Mouse (Mus musculus): ENCODE measurements at regions not wholly inside any gene's neighbourhood (a gene's known extent, or its start where the extent isn't known, plus 50 kb on each side); places are given as distances from the start of the nearest gene placed in this dataset.
A peak's percentile ranks its signal among the peaks of the same experiment; 100 is the strongest.
"Not testable (repeated sequence)": the region's sequence is repeated elsewhere in the genome, so short reads cannot be mapped to it uniquely, and the experiment has no call there.

DNA sequence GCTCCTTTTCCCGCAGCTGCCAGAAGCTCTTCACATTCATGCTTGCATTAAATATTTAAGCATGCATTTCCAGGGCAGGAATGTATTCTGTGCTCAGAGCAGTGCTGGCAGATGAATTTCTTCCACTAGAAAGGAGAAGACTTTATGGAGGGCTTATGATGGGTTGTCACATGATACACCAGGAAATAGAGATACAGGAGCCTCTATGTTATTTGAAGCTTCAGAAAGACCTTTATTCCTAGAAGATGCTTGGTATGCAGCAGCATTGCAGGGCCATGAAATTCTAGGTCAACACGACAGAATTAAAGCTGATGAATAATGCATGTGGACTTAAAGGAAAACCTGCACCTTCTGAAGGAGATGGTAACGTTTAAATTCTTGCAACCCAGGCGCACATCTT lies 212.1 kb downstream of the Adgrg6 start:
- DNase-seq (ENCODE audit: low read depth in 1 of 2, low spot score in 2 of 2): no peak

DNA sequence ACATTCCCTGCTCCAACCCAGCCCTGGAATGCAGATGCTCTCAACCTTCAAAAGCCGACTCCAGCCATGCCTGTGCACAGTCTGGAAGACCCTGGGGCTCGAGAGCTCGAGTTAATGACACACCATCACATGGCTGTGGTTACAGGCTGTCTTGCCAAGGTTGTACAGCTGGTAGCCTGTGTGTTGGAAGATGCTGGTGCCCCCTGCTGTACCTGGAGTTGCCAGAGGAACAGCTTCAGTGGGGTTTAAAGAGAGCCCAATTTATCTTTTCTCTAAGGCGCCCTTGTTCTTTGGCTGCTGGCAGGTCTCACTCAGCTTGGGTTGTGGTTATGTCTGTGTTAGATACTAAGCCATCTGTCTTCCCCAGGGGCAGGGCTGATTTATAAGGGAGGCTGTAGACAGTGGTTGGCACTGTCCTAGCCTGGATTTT lies 212.8 kb downstream of the Adgrg6 start:
- DNase-seq (ENCODE audit: low read depth in 1 of 2, low spot score in 2 of 2): no peak

DNA sequence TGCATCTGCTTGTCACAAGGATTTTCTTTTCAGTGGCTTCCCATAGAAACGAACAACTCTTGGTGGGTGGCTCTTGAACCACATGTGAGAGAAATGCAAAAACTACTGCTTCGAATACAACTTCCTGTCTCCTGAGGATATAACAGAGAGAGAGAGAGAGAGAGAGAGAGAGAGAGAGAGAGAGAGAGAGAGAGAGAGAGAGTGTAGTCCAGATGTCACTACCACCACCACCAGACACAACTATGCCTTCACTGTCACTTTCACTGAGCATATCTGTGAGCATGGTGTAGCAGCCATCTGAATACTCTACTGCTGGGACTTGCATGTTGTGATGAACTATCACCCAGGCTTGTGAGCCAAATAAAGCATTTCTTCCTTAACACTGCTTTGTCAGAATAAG lies 216.6 kb downstream of the Adgrg6 start:
- DNase-seq (ENCODE audit: low read depth in 1 of 2, low spot score in 2 of 2): no peak

DNA sequence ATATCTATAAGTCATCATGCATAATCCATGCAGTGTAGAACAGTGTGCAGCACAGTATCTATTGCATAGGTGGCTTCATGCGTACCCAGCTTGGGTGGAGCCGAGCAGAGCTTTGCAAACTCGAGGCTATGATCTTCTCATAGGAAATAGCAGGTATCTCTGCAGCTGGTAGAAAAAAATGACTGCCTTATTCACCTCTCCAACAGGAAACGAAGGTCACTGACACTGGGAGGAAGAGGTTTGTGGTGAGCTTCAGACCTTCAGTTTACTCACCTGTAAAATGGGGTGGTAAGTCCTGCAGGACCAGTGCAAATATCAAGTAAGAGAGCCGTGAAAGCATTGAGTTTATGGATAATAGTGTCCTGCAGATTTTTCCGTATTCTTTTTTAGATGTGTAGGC lies 219.2 kb downstream of the Adgrg6 start:
- no peak for DNase-seq (ENCODE audit: low read depth in 1 of 2, low spot score in 2 of 2)

DNA sequence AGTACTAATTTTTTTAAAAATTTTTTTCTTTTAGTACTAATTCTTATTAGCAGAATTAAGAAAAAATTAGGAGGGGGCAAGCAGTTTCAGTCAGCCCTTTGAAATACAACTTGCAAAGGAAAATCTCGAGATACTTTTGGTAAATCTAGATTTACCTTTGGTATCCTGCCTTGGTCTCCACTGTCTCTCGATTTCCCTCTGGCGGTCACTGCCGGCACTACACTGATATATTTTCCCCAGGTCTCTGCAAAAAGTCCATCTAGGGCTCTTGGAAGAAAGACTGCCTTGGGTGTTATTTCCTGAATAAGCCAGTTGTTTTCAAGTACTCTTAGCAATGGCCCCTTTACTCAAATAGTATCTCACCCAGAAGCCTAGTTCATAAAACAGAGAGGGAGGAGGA lies 224.0 kb downstream of the Adgrg6 start:
- DNase-seq (ENCODE audit: low read depth in 1 of 2, low spot score in 2 of 2): peak; percentile 5 to 47

DNA sequence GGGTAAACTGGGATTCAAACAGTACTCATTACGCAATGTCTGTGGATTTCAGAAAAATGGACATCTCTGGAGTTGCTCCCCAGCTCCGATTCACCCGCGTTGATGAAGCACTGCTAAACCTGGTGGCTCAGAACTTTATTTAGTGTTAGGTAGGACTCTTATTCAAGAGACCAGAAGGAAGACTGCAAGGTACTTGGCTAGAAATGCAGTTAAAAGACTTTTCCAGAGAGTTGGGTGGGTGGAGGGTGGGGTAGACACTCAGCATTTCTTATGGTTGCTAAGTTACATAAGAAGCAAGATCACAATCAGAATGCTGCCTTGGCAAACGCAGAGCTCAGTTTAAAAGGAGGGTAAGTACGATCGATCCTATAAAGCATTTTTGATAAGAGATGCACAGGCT lies 230.2 kb downstream of the Adgrg6 start:
- no peak for DNase-seq (ENCODE audit: low read depth in 1 of 2, low spot score in 2 of 2)

DNA sequence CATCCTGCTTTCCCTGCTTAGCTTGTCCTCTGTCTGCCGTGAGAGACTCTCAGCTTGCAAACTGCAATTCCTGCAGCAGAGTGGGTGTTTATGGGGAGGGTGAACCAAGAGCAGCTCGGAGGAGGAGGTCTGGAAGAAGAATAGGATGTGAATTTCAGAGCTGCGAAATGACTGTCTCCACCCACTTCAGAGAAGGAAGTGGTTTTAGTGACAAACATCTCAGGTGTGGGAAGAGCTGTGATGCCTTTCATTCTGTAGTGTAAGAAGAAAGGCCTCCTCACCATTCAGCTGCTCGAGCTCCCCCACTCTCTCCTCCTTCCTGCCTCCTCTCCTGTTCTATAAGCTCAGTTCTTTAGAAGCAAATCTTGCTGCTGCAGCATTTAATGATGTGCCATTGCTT lies 230.9 kb downstream of the Adgrg6 start:
- no peak for DNase-seq (ENCODE audit: low read depth in 1 of 2, low spot score in 2 of 2)

DNA sequence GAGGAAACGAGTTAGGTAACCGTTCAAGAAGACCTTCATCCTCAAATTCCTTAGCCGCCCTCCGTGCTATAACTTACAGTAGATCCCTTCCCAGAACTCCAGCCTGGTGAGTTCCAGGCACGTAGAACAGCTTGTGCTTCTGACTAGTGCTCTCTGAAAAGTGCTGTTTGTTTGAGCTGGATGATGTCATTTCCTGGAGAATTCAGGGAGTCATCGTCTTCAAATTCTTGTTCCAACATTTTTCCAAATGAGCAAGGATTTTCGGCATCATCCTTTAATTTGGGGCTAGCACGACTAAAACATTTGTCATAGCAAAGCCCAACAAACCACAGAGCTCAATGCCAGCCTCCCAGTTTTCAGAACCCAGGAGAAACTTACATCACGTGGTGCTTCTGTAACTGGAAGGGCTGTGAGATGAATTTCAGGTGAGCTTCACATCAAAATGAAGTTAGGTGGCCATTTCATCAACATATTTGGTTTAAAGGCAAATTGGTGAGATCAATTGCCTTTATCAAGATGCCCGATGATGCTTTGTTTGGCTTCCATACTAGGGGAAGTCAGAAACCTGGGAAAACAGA lies 231.4 kb downstream of the Adgrg6 start:
- no peak for DNase-seq (ENCODE audit: low read depth in 1 of 2, low spot score in 2 of 2)

DNA sequence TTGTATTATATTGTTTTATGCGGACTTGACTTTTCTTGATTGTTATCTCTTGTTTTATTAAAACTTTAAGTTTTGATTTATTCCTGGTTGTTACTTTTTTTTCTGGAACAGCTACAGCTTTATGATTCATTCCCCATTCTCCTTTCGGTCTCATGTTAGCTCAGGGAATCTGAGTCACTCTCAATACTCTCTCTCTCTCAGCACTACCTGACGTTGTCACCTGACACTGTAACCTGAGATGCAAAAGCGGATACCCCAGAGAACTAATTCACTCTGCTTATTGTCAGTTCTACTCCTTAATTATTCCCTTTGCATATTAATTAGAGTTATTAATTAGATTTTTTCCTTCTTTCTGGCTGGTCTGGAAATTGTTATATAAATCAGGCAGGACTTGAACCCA lies 232.5 kb downstream of the Adgrg6 start:
- no peak for DNase-seq (ENCODE audit: low read depth in 1 of 2, low spot score in 2 of 2)

DNA sequence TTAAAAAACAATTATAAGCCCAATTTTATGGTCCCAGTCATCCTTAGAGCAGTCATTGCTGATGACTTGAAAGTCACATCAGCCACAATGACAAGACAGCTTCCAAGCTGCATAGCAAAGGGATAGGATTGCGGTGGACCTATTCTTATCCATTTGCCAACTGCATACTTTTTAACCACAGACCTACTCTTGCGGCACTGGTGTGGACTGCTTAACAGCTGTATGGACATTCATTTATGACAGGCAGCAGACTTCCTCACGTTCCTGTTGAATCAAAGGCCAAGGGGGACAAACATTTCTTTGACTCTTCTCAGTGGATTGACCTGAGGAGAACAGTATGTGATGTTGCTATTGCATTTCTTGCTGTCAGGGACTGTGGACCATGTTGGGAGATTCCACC lies 233.5 kb downstream of the Adgrg6 start:
- DNase-seq (ENCODE audit: low read depth in 1 of 2, low spot score in 2 of 2): no peak

DNA sequence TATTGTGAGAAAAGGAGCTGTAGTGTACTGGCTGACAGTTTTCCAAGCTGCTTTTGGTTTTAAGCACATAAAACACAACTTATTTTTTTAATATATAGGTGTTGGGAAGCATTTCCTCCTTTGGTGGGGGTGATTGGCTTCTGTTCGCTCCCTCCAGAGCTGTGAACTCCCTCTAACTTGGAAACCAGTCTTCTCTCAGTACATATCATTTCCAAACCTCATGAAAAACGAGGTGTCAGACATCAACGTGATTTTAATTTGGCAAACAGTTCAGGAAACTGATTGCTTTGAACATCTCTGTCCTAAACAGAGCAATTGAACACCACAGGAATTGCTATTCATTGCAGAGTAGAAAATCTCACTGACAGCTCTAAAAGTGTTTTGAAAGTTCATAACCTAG lies 238.6 kb downstream of the Adgrg6 start:
- no peak for DNase-seq (ENCODE audit: low read depth in 1 of 2, low spot score in 2 of 2)

DNA sequence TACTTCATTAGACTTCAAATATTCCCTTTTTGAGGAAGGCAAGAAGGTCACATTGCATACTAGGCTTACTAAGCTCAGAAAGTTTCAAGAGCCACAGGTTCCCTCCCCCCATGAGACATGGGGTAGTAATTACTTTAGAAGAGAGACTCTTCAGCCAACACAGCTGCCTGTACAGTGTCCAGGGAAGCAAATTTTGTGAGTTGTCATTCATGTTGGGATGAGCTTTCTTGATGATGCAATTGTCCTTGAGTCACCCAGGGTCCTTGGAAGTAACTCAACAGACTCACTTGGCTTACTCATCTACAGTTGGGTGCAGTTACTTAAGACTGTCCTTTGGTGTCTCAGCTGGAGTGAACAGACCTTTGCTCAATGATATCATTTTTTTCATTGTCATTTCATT lies 242.0 kb downstream of the Adgrg6 start:
- no peak for DNase-seq (ENCODE audit: low read depth in 1 of 2, low spot score in 2 of 2)

DNA sequence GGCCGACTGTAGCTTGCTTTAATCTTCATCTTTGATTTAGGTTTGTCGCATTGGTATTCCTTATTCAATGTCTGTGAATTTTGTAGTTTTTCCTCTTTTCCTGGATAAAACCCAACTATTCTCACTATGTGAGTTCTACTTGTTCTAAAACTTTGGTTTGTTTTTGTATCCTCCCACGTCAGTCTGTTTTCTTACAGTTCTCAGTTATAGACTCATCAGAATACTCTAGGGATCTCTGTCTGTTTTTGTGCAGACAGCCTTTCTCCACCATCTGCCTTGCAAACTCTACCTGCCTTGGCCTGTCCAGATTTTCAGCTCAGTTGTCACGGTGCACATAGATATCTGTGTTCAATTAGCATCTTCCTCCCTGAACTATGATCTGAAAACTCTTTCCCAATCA lies 249.3 kb downstream of the Adgrg6 start:
- no peak for DNase-seq (ENCODE audit: low read depth in 1 of 2, low spot score in 2 of 2)

DNA sequence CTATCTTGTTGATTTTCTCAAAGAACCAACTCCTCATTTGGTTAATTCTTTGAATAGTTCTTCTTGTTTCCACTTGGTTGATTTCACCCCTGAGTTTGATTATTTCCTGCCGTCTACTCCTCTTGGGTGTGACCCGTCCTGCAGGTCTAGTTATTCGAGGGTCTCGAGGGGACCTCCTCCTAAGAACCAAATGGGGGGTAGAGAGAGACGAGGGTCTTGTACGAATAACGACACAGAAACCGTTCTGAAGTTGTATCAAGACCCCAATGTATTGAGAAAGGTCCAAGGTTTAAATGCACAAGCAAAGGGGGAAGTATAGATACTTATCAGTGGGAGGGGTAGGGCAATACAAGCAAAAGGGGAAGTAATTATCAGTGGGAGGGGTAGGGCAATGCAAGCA lies 252.8 kb downstream of the Adgrg6 start:
- DNase-seq (ENCODE audit: low read depth in 1 of 2, low spot score in 2 of 2): not testable (repeated sequence)

DNA sequence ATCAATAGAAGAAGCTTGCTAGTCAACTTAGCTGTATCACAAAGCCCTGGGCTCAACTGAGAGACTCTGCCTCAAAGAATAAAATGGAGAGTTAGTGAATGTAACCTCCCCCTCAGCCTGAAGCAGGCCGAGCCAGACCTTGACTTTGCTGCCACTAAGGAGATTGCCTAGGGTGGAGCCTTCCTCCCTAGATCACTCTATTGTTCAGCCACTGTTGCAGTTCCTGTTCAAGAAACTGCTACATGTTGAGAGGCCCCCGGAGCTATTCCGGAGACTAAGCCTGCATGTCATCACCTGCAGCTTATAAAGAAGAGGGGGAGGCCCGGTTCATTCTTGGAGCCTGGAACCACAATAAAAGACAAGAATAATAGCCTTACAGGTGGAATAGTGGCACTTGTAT lies 257.9 kb downstream of the Adgrg6 start:
- no peak for DNase-seq (ENCODE audit: low read depth in 1 of 2, low spot score in 2 of 2)

DNA sequence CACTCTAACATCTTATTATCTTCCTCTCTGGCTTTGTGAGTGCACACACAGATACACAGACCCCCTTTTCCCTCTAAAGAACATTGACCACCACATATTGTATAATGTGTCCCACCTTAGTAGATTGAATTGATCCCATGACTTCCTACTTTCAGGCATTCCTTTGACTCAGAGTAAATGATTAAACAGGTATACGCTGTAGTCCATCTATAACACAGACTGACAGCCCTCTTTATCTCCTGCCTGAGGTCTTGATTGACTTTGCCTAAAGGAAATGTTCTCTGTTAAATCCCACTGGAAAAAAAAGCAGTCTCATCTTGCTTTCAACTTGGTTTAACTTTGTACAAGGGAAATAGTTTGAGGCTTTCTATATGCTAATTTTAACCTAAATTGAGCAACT lies 268.8 kb downstream of the Adgrg6 start:
- DNase-seq (ENCODE audit: low read depth in 1 of 2, low spot score in 2 of 2): no peak

DNA sequence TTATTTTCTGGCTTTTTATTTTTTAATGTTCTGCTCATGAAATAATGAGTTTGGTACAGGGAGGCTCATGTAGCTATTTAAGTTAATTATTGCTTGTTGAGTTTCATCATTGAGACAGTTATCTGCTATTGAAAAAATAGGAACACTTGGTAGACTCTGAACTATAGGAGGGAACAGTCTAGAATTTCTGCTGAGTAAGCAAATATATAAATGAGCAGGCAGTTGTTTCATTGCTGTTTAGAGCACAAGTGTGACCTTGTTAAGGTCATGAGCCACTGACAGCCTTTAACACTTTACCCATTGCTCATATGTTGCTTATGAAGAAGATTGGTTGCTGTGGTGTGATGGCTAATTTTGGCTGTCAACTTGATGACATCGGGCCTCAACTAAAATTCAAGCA lies 270.0 kb downstream of the Adgrg6 start:
- no peak for DNase-seq (ENCODE audit: low read depth in 1 of 2, low spot score in 2 of 2)

DNA sequence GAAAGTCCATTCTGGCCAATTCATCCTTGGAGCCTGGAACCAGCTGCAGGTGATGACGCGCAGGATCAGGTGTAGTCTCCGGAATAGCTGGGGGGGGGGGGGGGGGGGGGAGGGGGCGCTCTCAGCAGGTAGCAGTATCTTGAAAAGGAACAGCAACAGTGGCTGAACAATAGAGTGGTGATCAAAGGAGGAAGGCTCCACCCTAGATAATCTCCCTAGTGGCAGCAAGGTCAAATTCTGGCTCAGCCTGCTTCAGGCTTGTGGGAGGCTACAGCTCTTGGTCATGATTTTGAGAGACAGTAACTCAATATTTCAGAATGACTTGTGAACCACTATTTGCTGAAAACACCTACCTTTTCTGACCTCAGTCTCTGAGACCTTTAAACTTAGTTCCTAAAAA lies 275.5 kb downstream of the Adgrg6 start:
- DNase-seq (ENCODE audit: low read depth in 1 of 2, low spot score in 2 of 2): no peak

DNA sequence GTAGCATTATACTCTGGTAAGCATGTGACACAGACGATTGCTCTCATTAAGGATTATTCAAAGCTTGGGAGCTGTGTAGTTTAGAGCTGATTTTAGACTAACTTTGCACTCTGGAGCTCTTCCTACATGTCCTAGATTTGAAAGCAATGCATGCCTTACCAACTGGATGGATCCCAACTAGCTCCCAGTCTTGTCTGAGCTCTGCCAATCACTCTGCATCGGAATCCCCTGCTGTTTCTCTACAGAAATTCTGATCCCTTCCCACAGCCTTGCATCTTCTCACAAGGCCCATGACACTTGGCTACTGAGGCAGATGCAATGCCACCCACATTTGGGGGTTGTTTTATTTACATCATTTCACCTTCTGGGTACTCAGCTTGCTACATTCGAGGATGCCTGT lies 277.8 kb downstream of the Adgrg6 start:
- DNase-seq (ENCODE audit: low read depth in 1 of 2, low spot score in 2 of 2): no peak

DNA sequence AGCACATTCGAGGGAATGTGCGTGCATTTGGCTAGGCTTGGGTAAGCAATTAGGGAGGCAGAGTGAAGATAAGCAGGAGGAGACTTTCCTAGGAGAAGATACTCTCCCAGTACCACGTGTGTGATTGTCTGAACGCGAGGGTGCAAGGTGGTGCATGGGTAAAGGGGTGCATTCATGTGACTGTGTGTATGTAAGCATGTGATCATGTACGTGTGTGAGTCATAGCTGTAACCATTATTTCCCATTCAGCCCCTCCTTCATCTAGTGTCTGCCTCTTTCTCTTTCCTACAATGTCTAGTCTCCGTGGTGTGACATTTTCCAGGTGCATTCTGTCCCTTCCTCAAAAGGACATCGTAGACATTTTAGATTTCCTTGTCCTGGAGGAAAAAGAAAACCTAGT lies 273.8 kb downstream of the Hivep2 start:
- no peak for DNase-seq (ENCODE audit: low read depth in 1 of 2, low spot score in 2 of 2)

DNA sequence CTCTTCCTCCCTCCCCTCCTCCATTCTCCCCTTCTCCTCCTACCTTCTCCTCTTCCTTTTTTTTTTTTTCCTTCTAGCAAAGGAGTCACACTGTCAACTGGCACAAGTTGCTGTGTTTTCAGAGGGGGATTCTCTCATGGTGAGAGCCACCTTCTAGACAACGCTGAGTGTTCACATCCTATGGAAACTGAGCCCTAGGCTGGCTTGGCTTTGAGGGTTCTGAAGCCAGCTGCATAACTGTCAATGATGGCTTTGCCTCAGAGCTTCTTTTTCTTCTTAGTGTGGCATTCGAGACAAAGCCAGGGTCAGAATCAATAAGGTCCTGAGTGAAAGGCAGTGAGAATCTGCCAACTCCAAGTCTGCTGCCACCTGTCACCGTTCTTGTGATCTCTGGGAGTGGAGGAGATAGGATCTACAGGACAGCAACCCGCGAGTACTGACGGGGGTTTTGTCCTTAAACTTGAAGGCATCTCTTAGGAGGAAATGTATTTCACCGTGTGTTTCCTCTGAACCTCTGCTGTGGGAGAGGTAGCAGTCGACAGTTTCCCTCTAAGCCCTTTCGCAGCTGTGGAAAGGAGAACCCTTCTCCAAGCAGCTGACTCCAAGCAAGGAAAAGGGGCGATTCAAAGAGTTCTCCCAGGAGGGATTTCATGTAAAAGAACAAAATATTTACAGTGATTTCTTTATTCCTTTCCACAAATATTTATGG lies 269.2 kb downstream of the Hivep2 start:
- DNase-seq (ENCODE audit: low read depth in 1 of 2, low spot score in 2 of 2): no peak

DNA sequence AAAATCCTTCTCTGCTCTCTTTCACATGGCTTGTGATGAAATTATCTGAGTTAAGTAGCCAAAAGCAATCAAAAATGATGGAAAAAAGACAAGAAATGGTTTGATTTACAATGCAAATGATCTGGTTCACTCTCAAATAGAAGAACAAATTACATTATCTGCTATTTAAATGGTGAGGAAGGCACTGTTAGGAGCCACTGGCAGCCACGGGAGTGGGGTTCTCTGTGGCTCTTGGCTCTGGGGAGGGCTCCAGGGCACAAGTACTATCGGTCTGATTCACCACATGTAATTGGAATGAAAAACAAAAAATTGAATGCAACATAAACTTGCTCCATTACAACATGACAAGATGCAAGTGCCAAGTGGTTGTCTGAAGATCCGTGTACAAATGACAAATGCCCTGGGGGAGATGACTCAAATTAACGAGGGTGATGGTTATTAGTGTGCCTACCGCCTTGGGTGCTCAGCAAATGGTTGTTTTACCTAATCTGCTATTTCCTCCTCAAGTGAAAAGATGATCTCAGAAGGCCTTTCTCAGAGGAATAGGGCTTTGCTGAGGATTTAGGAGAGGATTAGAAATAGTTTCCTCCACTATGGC lies 268.2 kb downstream of the Hivep2 start:
- DNase-seq (ENCODE audit: low read depth in 1 of 2, low spot score in 2 of 2): no peak

DNA sequence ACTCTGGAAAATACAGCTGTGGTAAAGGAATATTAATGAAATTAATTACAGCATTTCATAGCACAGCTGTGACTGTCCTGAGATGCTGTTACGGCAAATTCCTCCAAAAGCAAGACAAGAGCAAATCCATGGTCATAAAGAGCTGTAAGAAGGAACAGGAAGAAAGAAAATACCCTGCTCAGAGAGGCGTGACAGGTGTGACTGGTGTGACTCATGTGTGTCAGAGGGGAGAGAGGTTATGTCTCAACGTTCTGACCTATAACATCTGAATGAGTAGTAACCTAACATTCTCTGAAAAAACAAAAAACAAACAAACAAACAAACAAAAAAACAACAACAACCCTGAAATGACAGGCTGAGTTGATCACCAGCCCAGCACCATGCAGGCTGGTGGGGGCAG lies 267.5 kb downstream of the Hivep2 start:
- no peak for DNase-seq (ENCODE audit: low read depth in 1 of 2, low spot score in 2 of 2)
